In genomic region chr19:3620871-3621270, GRCm38 (mm10) we compare ENCODE assay signal across 16 mouse cellular contexts. TPM values are rescaled to one million over a fixed set of nuclear protein-coding genes. Genes with fewer than 3 reads are reported as not detected.
DNase-seq lines count a peak whose midpoint lies in the region; ATAC-seq lines count a peak whose summit lies in the region.
"Had no signal": no experiment of that assay in that cellular context is flagged by ENCODE, and none has a peak within 500 bp of the region (broad histone marks: within the 10 kb centered on the region; RNA-seq: fewer than 3 reads in every experiment).

No protein-coding gene starts in this region.

- peak; percentile 63 to 67 for DNase-seq in cerebellum, postnatal 10 days
- DNase-seq in cerebellum, adult 18-20 months = no peak
- peak; percentile 29 to 32 for DNase-seq in layer of hippocampus, postnatal 10 days (ENCODE audit: low spot score in 2 of 2)
- no peak for DNase-seq in layer of hippocampus, adult 11-12 months (ENCODE audit: low spot score)
- peak; percentile 27 for DNase-seq in brain, adult 2 months (ENCODE audit: low read depth, low spot score)
- DNase-seq: adrenal gland, adult 2 months; adrenal gland, postnatal 14 days; forebrain, postnatal 0 days; gastrocnemius, postnatal 25 days; heart, adult 18-20 months; heart, postnatal 10 days; heart, postnatal 36 days had no signal

- no peak for ATAC-seq in frontal cortex, adult (ENCODE audit: low TSS enrichment)
- ATAC-seq: CD4-positive, CD25-positive, alpha-beta regulatory T cell, adult 4 months; forebrain, embryonic 14.5 days; forebrain, postnatal 0 days; intestine, postnatal 0 days had no signal

RNA-seq across cellular contexts. Expression of gene Ppp6r3, which starts 45.3 kb away (rescaled TPM):
- 10 to 100 TPM; 92.2 TPM for total RNA-seq in layer of hippocampus, postnatal 10 days (2021)

Comparison
In these comparisons a context has a peak if more than half of its experiments do, and no peak if none do; other contexts are left out.
1. DNase-seq: peak in cerebellum, postnatal 10 days (2 of 2), layer of hippocampus, postnatal 10 days (2 of 2) and brain, adult 2 months (single experiment); none in cerebellum, adult 18-20 months (0 of 2) and layer of hippocampus, adult 11-12 months (single experiment).